Mouse (Mus musculus): ENCODE data around the gene 1700123O20Rik.

1700123O20Rik gene

GRCm38 (mm10) chr14:54686063-54686521 lies at the start of gene 1700123O20Rik:
Gene 1700123O20Rik (plus strand): TSS chr14:54686216.
- CTCF ChIA-PET = no interaction called here

- CTCF ChIA-PET = interaction anchor here (0.7 kb wide), 1 partner anchor 99 kb away, joined by 3 read pairs; no protein-coding TSS in a partner anchor
Observed at GRCm38 (mm10) chr14:54636954-54637353, 49.1 kb upstream of the 1700123O20Rik start.

GRCm38 (mm10) chr14:54638210-54638609 lies 47.8 kb upstream of the 1700123O20Rik start:
- CTCF ChIA-PET = no interaction called here

GRCm38 (mm10) chr14:54640121-54640520 lies 45.9 kb upstream of the 1700123O20Rik start:
- CTCF ChIA-PET = interaction anchor here (0.7 kb wide), 1 partner anchor 71 kb away, joined by 18 read pairs; no protein-coding TSS in a partner anchor

GRCm38 (mm10) chr14:54640946-54641304 lies 45.1 kb upstream of the 1700123O20Rik start, which contains the start of gene Gm17606:
Gene Gm17606 (plus strand): TSS chr14:54640952.
- CTCF ChIA-PET = interaction anchor here (0.7 kb wide), 1 partner anchor 72 kb away, joined by 18 read pairs; no protein-coding TSS in a partner anchor

GRCm38 (mm10) chr14:54641305-54641969 lies 44.6 kb upstream of the 1700123O20Rik start, which contains the start of gene Cdh24:
Gene Cdh24 (minus strand): TSS chr14:54641364.
- CTCF ChIA-PET = interaction anchor here (0.6 to 1.0 kb wide), 2 partner anchors 22 to 151 kb away, joined by 3 to 7 read pairs; no protein-coding TSS in a partner anchor

GRCm38 (mm10) chr14:54642224-54642944 lies 43.6 kb upstream of the 1700123O20Rik start:
- CTCF ChIA-PET = interaction anchor here (0.6 to 1.0 kb wide), 2 partner anchors 23 to 150 kb away, joined by 3 to 7 read pairs; no protein-coding TSS in a partner anchor

GRCm38 (mm10) chr14:54643011-54643410 lies 43.0 kb upstream of the 1700123O20Rik start:
- CTCF ChIA-PET = no interaction called here

- CTCF ChIA-PET = no interaction called here
Observed at GRCm38 (mm10) chr14:54644294-54644693, 41.7 kb upstream of the 1700123O20Rik start.

- CTCF ChIA-PET = interaction anchor here (0.5 kb wide), 1 partner anchor 34 kb away, joined by 5 read pairs; no protein-coding TSS in a partner anchor
Observed at GRCm38 (mm10) chr14:54646455-54646854, 39.6 kb upstream of the 1700123O20Rik start.

GRCm38 (mm10) chr14:54646898-54647636 lies 38.9 kb upstream of the 1700123O20Rik start:
- CTCF ChIA-PET = no interaction called here

- CTCF ChIA-PET = interaction anchor here (1.2 kb wide), 2 partner anchors 12 to 70 kb away, joined by 3 read pairs; partner anchors contain the start of gene Ajuba
Observed at GRCm38 (mm10) chr14:54647900-54648299, 38.1 kb upstream of the 1700123O20Rik start.

- CTCF ChIA-PET = interaction anchor here (0.6 to 1.4 kb wide), 2 partner anchors 33 to 186 kb away, joined by 3 to 4 read pairs; no protein-coding TSS in a partner anchor
Observed at GRCm38 (mm10) chr14:54650621-54651454, 35.2 kb upstream of the 1700123O20Rik start.

GRCm38 (mm10) chr14:54651556-54651955 lies 34.5 kb upstream of the 1700123O20Rik start:
- CTCF ChIA-PET = interaction anchor here (0.6 to 1.4 kb wide), 2 partner anchors 32 to 230 kb away, joined by 3 read pairs; no protein-coding TSS in a partner anchor

- CTCF ChIA-PET = no interaction called here
Observed at GRCm38 (mm10) chr14:54652787-54653186, 33.2 kb upstream of the 1700123O20Rik start.

- CTCF ChIA-PET = interaction anchor here (0.6 kb wide), 1 partner anchor 21 kb away, joined by 3 read pairs; no protein-coding TSS in a partner anchor
Observed at GRCm38 (mm10) chr14:54653496-54653895, 32.5 kb upstream of the 1700123O20Rik start.

GRCm38 (mm10) chr14:54660009-54660408 lies 26.0 kb upstream of the 1700123O20Rik start:
- CTCF ChIA-PET = interaction anchor here (0.9 kb wide), 1 partner anchor 11 kb away, joined by 3 read pairs; no protein-coding TSS in a partner anchor

GRCm38 (mm10) chr14:54664477-54665222 lies 21.4 kb upstream of the 1700123O20Rik start:
- CTCF ChIA-PET = no interaction called here

GRCm38 (mm10) chr14:54669381-54669780 lies 16.6 kb upstream of the 1700123O20Rik start:
- CTCF ChIA-PET = no interaction called here
